Mouse (Mus musculus): ENCODE measurements around the gene Rnf212. TPM values are rescaled to one million over a fixed set of nuclear protein-coding genes. Genes with fewer than 3 reads are reported as not detected.
A peak's percentile ranks its signal among the peaks of the same experiment; 100 is the strongest.

Gene Rnf212
- total RNA-seq, 2 experiments from 2014 or later, result not detected

DNA sequence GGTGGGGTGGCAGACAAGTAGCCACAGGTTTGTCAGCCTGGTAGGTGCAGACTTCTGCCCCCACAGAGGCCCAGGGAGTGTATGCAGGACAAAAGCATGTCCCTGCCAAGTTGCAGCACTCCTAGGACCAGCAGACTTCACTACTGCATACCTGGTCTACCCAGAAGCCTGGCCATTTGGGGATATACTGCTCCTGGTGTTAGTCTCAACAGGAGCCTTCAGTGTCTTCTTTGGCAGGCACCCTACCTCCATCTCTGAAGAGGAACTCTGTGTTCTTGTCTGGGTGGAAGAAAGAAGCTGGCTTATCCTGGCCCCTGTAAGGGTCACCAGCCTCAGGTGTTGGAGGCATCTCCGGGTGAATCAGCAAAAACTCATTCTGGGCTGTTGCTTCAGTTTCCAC is 58.8 kb downstream of the Rnf212 start:
- DNase-seq (ENCODE audit: extremely low spot score in 1 of 2, low spot score in 2 of 2), result no peak
- intact Hi-C loops (cut with DNase I), result no loop called here

DNA sequence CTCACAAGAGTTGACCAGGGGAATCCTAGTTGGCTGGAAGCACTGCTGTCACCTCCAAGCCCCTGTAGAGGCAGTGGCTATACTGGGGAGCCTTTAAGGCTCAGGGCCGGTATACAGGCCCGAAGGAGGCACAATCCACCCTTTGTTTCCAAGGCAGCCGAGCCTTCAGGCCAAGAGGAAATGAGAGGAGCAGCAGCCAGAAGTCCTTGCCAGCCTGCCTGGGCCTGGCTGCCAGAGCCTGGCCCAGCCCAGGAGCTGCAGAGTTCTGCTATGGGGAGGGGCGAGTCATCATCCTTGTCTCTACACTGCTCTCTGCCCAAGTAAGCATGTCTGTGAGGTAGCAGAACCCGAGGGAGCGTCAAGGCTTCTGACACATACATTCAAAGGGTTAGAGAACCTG is 60.6 kb downstream of the Rnf212 start:
- intact Hi-C loops (cut with DNase I), result no loop called here

DNA sequence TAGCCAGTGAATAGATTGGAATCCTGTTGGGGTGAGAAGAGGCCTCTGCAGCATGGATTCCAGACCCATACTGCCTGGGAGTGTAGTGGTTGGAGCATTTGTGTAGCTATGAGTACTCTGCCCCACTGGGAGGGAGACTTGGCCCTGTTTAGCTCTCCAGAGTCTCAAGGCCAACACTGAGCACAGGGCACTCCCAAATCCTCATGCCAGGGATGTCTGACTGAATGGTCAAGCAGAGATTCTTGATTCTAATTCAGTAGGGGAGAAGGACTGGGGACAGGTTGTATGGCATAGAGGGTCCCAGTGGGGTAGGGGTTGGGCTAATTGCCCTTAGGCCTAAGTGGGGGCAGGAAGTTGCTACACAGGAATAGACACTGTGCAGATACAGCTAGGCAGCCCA is 61.1 kb downstream of the Rnf212 start:
- DNase-seq (ENCODE audit: extremely low spot score in 1 of 2, low spot score in 2 of 2), result peak in 1 of 2 experiments; percentile 12
- intact Hi-C loops (cut with DNase I), result no loop called here

More for the DNA sequence above, 60.6 kb downstream of the Rnf212 start:
- peak; percentile 50 to 62 for DNase-seq (ENCODE audit: extremely low spot score in 1 of 2, low spot score in 2 of 2)

DNA sequence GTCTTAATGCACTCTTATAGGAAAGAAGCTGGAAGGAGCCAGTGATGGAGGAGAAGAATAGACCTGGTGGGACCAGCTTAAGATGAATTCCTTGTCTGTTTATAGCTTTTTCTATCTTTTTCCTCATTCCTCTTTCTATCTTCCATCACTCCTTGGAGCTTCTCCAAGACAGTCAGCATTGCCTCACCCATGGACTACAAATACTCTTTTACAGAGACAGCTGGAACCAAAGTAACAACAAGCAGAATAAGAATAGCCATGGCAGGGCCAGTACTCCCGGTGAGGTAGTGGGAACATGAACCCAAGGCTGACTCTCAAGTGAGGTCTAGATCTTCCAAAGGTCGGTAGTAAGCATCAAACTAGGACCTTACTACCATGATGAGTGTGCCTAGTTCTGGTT is 61.7 kb downstream of the Rnf212 start:
- DNase-seq (ENCODE audit: extremely low spot score in 1 of 2, low spot score in 2 of 2), result peak in 1 of 2 experiments; percentile 5
- intact Hi-C loops (cut with DNase I), result no loop called here

DNA sequence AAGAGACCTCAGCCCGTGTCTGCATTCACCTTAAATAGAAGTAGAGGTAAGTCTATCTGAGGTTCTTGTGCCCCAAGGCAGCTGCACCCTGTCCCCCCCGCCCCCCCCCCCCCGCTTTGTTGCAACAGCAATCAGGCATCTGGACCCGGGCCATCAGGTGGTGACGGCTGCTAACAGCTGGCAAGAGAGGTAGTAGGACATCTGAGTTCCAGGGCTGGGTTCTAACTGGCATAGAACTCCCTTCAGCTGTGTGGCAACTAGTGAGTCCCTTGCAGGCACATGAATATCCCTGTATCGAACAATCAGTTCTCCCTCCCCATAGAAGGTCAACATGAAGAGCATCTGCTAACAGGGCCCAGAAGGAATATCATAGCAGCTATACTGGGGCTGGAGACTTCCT is 62.8 kb downstream of the Rnf212 start:
- intact Hi-C loops (cut with DNase I), result no loop called here
- DNase-seq (ENCODE audit: extremely low spot score in 1 of 2, low spot score in 2 of 2), result no peak

DNA sequence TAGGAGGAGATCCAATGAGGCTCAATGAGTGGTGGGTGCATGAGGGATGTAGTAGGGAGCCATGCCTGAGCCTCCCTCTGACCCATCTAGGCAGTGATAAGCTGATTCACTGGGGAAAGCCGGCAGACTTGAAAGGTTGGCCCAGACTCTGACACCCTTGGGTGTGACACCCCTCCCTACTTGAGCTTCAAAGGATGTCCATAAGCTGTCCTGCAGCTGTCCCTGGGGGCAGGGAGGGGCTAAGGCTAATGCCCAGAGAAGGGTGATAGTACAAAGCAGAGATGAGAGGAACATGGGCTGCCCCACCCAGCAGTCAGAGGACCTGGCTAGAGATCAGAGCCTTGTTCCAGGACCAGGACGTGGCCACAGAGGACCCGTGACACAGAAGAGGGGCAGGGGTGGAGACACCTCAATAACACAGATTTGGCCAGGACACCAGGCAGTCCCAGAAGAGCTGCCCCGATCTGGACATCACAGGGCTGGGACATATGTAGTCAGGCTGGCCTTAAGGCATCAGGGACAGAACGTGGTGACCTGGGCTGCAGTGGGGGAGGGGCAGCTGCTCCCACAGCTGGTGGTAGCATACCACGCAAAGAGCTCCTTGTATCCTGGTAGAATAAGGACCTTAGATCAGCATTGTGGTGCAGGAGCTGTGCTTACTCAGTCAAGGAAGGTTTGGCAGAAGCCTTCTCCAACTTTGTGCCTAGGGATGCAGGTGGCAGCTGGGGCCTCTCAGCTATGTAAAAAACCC is 65.6 kb downstream of the Rnf212 start:
- intact Hi-C loops (cut with DNase I), result no loop called here
- DNase-seq (ENCODE audit: extremely low spot score in 1 of 2, low spot score in 2 of 2), result no peak

DNA sequence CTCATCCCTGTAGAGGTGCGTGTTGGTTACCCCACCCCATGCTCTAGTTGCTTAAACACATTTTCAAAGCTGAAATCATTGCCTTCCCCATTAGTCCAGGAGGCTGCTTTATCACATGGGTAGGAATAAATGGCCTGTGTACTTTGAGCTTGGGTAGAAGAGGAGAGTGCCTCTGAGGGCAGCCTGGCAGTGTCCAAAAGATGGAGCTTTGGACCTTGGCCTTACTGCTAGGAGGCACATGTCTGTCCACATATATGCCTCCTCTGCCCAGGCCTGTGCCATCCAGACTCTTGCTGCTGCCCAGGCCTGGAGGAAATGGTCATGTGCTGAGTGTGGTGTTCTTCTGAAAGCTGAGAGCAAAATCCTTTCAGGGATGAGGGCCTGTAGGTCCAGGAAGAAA is 66.4 kb downstream of the Rnf212 start:
- DNase-seq (ENCODE audit: extremely low spot score in 1 of 2, low spot score in 2 of 2), result no peak
- intact Hi-C loops (cut with DNase I), result no loop called here

DNA sequence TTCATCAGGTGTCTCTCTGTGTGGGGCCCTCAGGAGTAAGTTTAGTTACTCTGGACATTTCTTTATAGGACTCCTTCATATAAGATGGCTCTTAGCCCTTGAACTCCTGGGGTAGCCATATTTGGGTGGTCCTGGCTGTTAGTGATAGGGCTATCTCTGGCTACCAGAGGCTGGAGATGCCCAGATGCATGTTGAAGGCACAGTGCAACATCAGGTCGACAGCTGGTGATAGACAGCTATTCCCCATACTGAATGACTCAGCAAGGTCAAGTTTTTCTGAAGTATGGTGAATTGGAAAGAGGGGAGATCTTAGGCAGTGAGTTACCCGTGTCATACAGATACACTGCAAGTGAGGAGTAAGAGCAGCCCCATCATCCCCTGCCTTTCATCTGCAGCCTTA is 67.0 kb downstream of the Rnf212 start:
- no peak for DNase-seq (ENCODE audit: extremely low spot score in 1 of 2, low spot score in 2 of 2)
- intact Hi-C loops (cut with DNase I), result no loop called here

DNA sequence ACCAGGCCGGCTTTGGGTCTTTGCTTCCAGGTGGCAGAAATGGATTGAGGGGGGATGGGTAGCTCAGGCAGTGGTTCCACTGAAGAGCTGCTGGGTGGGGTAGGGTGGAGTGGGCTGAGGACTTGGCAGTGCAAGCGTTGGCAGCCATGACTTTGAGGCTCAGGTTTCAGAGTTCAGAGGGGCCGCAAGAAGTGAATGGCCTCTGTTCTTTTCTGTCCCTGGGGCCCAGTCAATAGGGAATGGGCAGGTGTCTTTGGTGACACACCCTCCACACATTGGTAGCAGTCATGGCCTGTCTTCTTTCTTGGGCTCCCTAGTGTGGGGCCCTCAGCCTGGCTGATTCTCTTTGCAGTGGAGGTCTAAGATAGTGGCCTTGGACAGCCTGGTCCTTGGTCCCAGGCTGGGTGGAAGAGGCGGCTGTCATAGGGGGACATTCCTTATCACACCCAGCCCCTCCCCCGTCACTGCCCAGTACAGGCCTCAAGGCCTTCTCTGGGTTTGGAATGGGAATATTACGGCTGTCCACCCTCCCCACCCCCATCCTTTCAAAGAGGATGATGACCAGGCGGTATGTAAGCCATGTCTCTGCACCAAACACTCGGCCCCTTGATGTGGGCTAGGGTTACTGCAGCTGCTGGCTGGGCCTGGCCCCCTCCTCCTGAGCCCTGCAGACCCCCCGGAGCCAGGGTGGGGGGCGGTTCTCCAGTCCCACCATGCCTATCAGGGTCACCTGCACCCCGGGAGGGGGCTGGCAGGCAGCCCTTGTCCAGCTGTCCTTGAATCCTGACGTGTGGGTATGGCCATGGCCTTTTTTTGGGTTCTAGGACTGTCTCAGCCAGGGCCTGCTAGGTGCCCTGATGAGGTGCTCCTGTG is 70.8 kb downstream of the Rnf212 start:
- intact Hi-C loops (cut with DNase I), result no loop called here

DNA sequence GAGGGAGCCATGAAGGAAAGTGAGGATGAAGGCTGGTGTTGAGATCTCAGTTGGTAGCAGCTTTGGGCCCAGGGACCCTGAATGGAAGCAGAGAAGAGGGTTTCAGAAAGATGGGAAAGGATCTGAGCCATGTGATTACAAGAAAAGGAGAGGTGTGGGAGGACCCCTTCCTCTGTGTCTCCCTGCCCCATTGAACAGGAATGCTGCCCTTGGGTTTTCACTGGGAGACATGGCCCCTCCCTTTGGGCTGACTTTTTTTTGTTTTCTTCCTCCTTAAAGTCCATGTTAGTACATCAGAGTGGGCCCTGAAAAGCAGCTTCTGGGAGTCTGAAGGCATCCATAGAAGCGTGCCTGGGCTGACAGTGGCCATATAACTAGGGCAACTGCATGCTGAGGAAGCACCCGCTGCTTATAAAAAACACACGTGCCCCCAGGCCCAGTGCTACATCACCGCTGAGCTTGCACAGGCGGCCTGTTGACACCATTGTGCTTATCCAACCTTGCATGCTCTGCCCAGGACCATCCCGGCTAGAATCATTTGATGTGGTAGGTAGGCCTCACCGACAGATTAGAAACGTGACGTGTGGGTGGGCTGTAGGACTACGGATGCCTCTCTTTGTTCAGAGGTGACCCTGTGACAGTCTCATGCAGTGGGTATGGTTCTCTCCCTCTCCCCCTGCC is 73.3 kb downstream of the Rnf212 start:
- intact Hi-C loops (cut with DNase I), result no loop called here

More for the DNA sequence above, 70.8 kb downstream of the Rnf212 start:
- no peak for DNase-seq (ENCODE audit: extremely low spot score in 1 of 2, low spot score in 2 of 2)

DNA sequence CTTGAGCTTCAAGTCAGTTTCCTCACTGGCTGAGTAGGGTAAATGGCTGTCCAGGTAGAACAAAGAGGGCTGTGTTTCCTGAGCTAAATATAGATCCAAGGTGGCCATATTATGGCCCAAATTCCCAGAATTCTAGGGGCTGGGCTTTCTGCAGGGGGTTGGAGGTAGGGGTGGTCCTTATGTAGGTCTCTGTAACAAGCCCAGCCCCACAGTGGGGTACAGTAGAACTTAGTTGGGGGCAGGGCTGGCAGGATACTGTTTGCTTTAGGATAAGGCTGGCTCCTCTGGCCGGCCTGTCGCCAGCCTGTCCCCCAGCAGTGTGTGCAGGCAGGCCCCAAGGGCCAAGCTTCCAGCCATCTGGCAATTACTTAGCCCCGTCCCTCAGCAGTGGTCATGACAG is 74.4 kb downstream of the Rnf212 start:
- intact Hi-C loops (cut with DNase I), result no loop called here
- no peak for DNase-seq (ENCODE audit: extremely low spot score in 1 of 2, low spot score in 2 of 2)

More for the DNA sequence above, 73.3 kb downstream of the Rnf212 start:
- no peak for DNase-seq (ENCODE audit: extremely low spot score in 1 of 2, low spot score in 2 of 2)

DNA sequence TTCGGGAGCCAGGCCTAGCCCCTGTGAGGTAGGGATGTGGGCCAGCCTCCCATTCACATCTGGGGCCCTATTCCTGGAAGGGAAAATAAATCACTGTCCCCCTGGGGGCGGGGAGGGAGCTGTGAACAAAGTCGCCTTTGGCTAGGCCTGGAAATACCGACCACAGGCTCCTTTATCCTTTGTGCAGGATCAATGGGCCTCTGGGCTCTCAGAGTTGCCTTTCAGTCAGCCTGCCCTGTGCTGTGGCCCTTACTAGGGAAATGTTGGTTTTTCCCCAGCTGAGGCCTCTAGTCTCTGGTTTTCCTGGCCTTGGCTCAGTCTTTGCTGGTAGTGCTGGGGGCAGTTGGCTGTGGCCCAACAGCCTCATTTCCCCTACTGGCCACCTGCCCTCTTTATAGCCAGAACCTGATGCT is 77.4 kb downstream of the Rnf212 start:
- DNase-seq (ENCODE audit: extremely low spot score in 1 of 2, low spot score in 2 of 2), result peak; percentile 64
- intact Hi-C loops (cut with DNase I), result no loop called here

DNA sequence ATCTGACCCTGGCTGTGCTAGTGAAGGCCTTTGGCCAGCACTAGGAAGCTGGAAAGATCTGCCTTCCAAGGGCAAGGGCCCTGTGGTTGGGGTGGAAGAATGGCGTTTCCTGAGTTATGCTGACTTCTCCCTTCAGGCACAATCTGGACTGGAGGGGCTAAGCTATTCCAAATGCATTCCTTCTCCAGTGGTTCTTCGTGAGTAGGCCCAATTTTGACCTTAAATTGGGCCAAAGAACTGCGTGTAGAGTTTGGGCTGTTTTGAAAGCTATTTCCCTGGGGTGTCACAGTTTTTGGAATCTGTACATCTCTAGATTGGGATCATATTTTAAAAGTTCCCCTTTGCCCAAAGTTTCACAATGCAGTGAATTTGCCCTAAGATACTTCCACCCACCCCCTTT is 78.2 kb downstream of the Rnf212 start:
- no peak for DNase-seq (ENCODE audit: extremely low spot score in 1 of 2, low spot score in 2 of 2)
- intact Hi-C loops (cut with DNase I), result no loop called here

DNA sequence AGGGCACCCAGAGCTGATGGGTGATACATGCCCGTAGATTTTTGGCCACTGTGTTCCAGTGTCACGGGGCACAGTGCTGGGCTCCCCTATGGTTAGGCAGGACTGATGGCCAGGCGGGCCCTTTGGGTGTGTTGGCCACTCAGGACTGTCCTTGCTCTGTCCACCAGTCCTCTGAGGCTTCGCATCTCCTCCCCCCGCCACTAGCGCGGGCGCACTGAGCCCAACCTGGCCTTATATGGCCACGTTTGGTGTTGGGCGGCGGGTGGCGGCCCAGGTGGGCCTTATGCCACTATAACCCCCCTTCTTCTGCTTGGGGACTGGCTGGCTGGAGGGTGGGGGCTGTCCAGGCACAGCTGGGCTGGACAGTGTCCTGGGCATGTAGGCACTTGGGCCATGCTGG is 78.9 kb downstream of the Rnf212 start:
- intact Hi-C loops (cut with DNase I), result no loop called here
- no peak for DNase-seq (ENCODE audit: extremely low spot score in 1 of 2, low spot score in 2 of 2)

DNA sequence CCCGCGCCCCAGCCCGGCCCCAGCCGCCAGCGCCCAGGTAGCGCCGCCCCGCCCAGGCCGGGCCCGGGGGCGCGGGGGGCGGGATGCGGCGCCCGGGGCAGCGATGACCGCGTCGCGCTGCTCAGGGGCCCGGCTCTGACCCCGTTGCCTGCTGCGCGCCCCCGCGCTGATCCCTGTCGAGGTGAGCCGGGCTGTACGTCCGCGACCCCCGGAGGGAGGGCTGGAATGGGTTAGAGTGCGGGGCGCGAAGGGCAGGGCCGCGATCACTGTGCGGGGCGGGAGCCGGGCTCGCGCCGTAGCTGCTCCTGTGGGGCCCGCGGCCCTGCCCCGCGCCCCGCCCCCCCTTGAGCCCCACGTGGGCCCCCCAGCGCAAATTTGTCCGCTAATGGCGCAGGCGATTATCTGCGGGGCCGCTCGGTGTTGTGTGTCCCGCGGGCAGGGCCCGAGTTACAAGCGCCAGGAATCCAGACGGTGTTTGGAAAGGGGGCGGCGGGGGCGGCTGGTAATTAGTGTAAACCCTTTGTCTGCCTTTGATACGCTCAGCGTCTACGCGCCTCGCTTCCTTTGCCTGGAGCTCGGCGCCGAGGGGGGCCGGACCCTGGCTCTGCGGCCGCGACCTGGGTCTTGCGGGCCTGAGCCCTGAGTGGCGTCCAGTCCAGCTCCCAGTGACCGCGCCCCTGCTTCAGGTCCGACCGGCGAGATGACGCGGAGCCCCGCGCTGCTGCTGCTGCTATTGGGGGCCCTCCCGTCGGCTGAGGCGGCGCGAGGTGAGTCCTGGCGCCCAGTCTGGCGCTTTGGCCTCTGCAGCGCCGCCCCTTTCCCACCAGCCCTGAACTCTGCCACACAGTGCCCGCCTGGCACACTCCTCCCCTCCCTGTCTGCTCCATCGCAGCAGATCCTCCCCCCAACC is 80.2 kb downstream of the Rnf212 start:
- intact Hi-C loops (cut with DNase I), result no loop called here
- DNase-seq (ENCODE audit: extremely low spot score in 1 of 2, low spot score in 2 of 2), result peak in 1 of 2 experiments; percentile 59

DNA sequence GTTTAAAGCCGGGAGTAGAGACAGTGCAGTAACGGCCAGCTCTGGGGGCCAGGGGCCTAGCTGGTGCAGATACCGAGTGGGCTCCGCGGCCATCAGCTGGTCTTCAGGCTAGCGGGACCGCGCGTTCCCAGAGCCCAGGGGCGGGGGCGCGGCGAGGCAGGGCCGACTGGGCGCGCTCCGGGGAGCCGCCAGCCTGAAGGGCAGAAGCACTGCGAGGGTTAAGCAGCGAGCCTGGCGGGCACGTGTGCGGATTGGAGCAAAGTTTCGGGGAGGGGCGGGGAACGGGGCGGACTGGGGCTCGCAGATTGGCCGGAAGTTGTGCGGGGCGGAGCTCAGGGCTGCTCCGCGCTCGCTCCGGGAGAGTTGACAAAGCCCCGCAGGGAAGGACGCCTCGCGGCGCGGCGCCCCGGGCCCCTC is 80.9 kb downstream of the Rnf212 start:
- intact Hi-C loops (cut with DNase I), result no loop called here
- DNase-seq (ENCODE audit: extremely low spot score in 1 of 2, low spot score in 2 of 2), result peak; percentile 73 to 92

DNA sequence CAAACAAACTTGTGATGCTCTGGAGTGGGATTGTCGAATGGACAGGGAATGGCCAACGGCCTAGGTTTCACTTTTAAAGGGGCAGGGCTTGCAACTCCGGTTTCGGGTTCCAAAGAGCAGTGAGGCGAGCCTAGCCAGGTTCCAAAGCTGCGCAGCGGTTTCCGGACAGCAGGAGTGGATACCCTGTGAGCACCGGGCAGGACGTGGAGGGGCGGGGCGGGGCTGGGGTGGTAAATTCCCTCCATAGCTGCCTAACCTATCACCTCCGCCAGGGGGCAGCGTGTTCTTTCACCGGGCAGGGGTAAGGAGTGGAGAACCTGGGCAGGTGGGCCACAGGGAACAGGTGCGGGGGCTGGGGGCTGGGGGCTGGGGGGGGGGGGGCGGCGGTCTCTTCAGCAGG is 82.5 kb downstream of the Rnf212 start, which contains the start of gene Fgfrl1:
TSS of gene Fgfrl1 (plus strand) at position 112 of the 400 bp plus-strand sequence.
- peak in 1 of 2 experiments; percentile 68 for DNase-seq (ENCODE audit: extremely low spot score in 1 of 2, low spot score in 2 of 2)
- intact Hi-C loops (cut with DNase I), result no loop called here

DNA sequence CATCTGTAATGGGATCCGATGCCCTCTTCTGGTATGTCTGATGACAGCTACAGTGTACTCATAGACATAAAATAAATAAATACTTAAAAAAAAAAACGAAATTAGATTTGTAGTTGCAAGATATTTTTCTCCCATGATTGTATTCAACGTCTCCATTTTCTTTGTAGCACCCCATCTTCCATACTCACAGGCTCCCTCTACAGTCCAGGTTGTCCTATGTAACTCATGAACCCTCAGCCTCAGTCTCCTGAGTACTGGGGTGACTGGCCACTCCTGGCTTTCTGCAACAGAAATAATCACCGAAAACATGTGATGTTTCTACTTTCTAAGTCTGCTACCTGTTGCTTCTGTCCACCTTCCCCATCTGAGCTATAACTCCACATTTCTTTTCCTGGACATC is 83.6 kb downstream of the Rnf212 start:
- intact Hi-C loops (cut with DNase I), result no loop called here
- no peak for DNase-seq (ENCODE audit: extremely low spot score in 1 of 2, low spot score in 2 of 2)

All from left cerebral cortex, postnatal 10 days (tissue).